Mouse (Mus musculus) hindbrain, embryonic 11.5 days (tissue): Measurements from ENCODE around the gene Depdc1b. TPM values are rescaled to one million over a fixed set of nuclear protein-coding genes. Genes with fewer than 3 reads are reported as not detected.

Experiments used
- ATAC-seq: fragments of 200-750 bp; cut with Nextera tagmentation; 2 replicates; pipeline ENCODE4 v1.8.0; 2017; ENCODE audit warnings: mild to moderate bottlenecking, moderate TSS enrichment, moderate library complexity; ENCODE audit not compliant: low FRiP score
- DNase-seq: peaks from one replicate; pipeline ENCODE4 v3.0.0-alpha.2; 2015; ENCODE audit warnings: low spot score
- H3K27ac ChIP-seq: fragments of 300-500 bp; sonication (generic); 2 replicates; pipeline ENCODE4 v1.5.1; 2014; ENCODE audit warnings: mild to moderate bottlenecking, low read depth, low read length
- H3K27me3 ChIP-seq: fragments of 300-500 bp; sonication (generic); 2 replicates; pipeline ENCODE4 v1.6.1; 2014; ENCODE audit warnings: mild to moderate bottlenecking, low read length, moderate library complexity, mixed read lengths; ENCODE audit not compliant: control insufficient read depth, insufficient read depth
- H3K36me3 ChIP-seq: fragments of 300-500 bp; sonication (generic); 2 replicates; pipeline ENCODE4 v1.6.1; 2014; ENCODE audit warnings: mild to moderate bottlenecking, low read length, moderate library complexity, mixed read lengths; ENCODE audit not compliant: control insufficient read depth, insufficient read depth
- H3K4me1 ChIP-seq: fragments of 300-500 bp; sonication (generic); replicated peaks from 2 replicates; pipeline ENCODE4 v1.6.1; 2014; ENCODE audit warnings: low read length, mixed read lengths; ENCODE audit not compliant: control insufficient read depth, insufficient read depth
- H3K4me2 ChIP-seq: fragments of 300-500 bp; sonication (generic); replicated peaks from 2 replicates; pipeline ENCODE4 v1.6.1; 2014; ENCODE audit warnings: mild to moderate bottlenecking, low read depth, low read length
- H3K4me3 ChIP-seq: fragments of 300-500 bp; sonication (generic); 2 replicates; pipeline ENCODE4 v1.5.1; 2014; ENCODE audit warnings: low read depth, low read length
- H3K9ac ChIP-seq: fragments of 300-500 bp; sonication (generic); 2 replicates; pipeline ENCODE4 v1.6.1; 2014; ENCODE audit warnings: low read depth, low read length
- H3K9me3 ChIP-seq: fragments of 300-500 bp; sonication (generic); 2 replicates; pipeline ENCODE4 v1.6.1; 2016; ENCODE audit warnings: low read length; ENCODE audit not compliant: control insufficient read depth
- WGBS: fragments of 180-500 bp; shearing (Covaris S2); extraction: QIAGEN DNeasy Blood & Tissue Kit; methylation state at CpG from one replicate; pipeline ENCODE4 v1.1.7; 2014; 5-methylcytosine and 5-hydroxymethylcytosine counted together
- polyA plus RNA-seq: library from polyadenylated mRNA; unstranded; fragments of >200 nt; fragmentation: Nextera tagmentation; extraction: Ambion mirVana; gene quantifications from 2 replicates; pipeline ENCODE4 v1.2.1, GENCODE M21; 2014

Depdc1b gene
- polyA plus RNA-seq, 1 experiment from 2014 or later = 17.0 TPM

GRCm38 (mm10) chr13:108453064-108453919 lies 137.2 kb downstream of the Depdc1b start:
- DNase-seq (no peak), ATAC-seq (no peak)
- Histone ChIP-seq H3K27ac (no peak overlapping the region), H3K9me3 (no peaks in the 10 kb centered on the region), H3K4me2 (no peak overlapping the region), H3K36me3 (no peaks in the 10 kb centered on the region), H3K9ac (no peak overlapping the region), H3K4me1 (no peaks in the 10 kb centered on the region), H3K4me3 (no peak overlapping the region), H3K27me3 (no peaks in the 10 kb centered on the region)
- 83% methylated on average over 6 of the region's 6 CpGs for WGBS

Other genes starting within 250 kb of the Depdc1b start
- 84.7 and 87.6 TPM in 2 replicates for gene Ndufaf2, start 157.7 kb upstream of the Depdc1b start, polyA plus RNA-seq
- gene Ercc8, start 157.6 kb upstream of the Depdc1b start, polyA plus RNA-seq = 24.5 and 27.2 TPM in 2 replicates
- 1.0 and 1.3 TPM in 2 replicates for gene Elovl7, start 101.9 kb upstream of the Depdc1b start, polyA plus RNA-seq
- 11.5 and 18.3 TPM in 2 replicates for gene Pde4d, start 133.6 kb downstream of the Depdc1b start, polyA plus RNA-seq